Mouse (Mus musculus) T-helper 1 cell (primary cell): ENCODE data around the gene Dab1.

Experiments used
- in situ Hi-C: fragments of 300-600 bp; cut with MboI, MseI; formaldehyde crosslinking; loops from one replicate; pipeline ENCODE4 v1.15.1; 2025; ENCODE audit warnings: high pct_unique_total_duplicates

The Dab1 gene

DNA sequence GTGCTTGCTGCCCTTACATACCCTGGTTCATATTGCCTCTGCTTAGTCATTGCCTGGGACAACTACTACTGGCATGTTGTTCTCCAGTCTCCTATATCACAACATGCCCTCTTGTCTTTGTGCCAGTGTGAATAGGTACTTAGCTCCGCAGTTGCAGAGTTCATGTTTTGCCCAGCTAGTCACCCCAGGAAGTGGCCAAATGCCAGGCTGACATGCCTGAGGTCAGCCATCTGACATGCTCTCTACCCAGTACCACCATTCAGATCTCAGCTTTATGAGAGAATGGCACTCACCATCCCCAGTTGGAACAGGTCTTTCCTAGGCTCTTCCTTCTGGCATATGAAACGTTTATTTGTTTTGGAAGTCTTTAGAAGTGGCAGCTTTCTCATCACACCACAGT is 355.4 kb downstream of the Dab1 start:
- in situ Hi-C loops, result no loop called here

DNA sequence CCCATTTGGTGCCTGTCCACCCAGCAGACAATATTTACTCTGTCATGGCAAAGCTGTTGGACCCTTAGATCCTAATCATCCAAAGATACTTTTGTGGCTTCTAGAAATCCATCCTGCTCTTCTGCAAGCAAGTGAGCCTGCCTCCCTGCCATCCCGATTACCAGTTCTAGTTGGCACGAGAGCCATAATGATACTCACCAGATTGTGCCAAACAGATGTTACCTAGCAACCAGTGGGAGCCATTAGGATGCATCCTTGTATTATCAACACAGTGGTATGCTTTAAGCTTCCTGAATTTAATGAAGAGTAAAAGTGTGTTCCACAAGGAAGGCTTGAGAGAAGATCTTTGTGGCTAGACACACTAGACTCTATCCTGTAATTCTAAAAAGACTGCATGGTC is 355.8 kb downstream of the Dab1 start:
- in situ Hi-C loops, result no loop called here

DNA sequence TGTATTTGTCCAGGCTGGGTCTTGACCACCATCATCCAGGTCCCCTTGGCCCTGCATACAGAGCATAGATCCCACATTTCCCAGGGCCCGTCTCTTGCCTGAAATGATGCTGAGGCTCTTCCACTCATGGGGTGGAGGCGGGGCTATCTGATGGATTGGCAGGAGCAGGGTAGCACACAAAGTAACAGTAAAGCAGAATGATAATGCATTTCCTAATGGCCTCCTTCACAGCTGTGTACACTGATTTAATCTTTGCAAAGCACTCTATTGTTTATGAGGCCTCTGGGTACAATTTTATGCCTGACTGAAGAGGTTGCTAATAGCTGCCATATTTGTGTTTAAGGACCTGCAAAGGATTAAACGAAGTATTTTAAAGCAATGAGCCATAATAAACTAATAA is 374.7 kb downstream of the Dab1 start:
- in situ Hi-C loops, result no loop called here

DNA sequence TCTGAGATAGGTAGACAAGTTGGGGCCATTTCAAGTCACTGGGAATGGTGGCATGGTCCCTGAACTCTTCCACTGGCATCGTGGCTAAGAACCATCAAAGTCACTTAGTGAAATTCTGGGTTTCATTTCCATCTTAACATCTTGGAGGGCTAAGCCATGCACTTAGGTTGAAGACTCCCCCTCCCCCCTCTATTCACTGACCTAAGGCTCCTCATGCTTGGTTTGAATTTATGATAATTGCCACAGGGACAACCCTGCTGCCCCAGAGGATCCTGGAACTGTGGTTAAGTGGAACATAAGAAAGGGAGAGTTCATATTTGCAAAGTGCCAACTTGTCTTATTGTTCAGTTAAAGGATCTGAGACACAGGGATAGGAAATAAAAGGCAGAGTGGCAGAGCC is 375.2 kb downstream of the Dab1 start:
- in situ Hi-C loops, result no loop called here

DNA sequence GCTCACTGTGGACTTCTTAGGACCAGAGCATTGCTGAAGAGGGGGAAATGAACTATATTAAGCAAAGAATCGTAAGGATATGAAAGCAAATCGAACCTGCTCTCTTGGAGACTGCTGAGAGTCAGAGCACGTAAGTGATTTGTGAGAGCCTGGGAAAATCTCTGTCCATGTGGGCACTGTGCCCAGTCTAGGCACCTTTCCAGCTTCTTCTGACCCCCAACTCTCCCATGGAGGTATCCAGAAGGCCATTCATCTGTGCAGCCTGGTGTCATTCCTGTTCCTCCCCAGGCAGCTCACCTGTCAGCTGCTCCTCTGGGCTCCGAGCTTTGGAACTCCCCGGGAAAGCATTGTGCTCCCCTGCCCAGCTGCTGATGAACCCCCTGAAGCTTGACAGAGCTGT is 389.2 kb downstream of the Dab1 start:
- in situ Hi-C loops, result no loop called here

DNA sequence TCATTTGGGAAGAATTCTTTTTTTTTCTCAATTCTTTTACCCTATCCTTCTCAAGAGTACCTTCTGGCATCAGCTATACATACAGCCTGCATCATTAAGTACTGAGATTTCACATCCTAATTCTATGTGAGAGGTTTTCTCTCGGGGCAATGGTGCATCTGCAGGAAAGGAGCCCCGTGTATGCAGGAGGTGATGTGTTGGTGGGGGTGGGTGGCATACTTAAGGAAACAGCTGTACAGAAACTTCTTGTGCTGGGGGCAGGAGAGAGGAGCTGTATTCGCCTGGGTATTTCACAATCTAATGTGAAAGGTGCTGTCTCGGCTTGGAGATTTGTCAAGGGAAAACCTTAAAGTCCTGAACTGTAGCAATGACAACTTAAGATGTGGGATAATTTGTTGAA is 392.5 kb downstream of the Dab1 start:
- in situ Hi-C loops, result no loop called here

DNA sequence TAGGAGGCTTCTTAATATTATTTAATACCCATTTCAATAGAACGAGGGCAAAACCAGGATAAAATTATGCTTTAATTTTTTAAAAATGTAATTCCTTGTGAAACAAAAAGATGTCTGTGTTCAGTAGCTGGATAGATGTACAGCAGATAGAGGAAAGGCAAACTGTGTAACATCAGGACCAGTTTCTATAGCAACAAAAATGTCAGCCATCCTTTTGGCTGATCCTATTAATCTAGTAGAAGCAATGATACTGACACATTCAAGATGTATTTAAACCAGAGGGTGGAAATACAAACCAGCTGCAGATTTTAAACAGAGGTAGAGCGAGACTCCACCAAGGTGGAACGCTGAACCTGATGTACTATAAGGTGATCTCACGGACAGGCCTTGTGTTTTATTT is 393.0 kb downstream of the Dab1 start:
- in situ Hi-C loops, result no loop called here

DNA sequence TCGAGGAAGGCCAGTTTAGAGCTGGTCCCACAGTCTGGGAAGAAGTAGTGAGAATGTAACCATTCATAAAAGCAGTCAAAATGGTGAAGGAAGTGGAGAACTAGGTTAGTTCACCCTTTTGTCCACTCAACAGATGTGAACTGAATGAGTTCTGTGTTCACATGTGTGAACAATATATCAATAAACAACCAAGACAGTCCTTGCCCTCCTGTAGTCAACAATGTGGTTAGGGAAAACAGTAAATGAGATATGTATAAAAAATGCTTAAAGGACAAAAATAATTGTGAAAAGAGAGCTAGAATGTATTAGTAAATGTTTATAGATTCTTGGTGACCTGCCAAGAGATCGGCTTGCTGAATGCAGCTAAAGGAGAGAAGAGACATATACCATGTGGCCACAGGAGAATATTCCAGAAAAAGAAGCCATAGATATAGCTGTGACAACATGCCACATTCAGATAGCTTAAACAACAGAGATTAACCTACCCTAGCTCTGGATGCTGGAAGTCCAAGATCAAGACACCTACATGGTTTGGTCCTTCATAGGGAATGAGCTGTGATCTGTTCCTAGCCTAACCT is 406.0 kb downstream of the Dab1 start:
- in situ Hi-C loops, result no loop called here

DNA sequence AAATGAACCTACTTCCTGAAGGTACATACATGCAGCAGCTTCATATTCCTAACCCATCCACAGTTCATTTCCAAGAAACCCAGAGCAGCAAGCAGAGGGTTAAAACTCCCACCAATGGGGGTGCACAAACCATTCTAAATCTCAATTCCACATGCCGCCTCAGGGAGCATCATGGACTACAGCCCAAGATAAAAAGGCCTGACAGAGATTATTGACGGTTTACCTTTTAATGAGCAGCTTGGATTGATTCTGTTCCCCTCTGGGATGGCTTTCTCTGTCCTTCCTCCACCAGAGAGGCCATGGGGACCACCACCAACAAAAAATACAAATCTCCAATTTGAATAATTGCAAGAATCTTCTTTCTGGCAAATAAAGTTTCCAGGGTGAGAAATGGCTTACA is 407.7 kb downstream of the Dab1 start:
- in situ Hi-C loops, result no loop called here

DNA sequence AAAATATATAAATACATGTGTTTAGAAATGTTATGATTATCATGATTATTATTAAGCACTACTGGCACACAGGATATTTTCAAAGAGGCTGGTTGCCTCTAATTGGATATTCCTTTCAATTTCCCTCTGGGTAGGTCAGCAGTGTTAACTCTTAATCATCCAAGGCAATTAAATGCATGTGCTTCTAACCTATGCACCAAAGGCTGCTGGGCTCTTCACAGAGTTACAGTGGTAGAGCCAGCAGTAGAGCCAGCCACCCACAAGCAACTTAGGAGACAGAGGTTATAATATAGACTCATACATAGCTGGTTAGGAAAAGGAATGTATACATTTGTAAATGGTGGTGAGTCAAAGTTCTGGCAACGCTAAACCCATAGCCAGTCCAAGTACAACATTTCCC is 408.1 kb downstream of the Dab1 start:
- in situ Hi-C loops, result no loop called here

DNA sequence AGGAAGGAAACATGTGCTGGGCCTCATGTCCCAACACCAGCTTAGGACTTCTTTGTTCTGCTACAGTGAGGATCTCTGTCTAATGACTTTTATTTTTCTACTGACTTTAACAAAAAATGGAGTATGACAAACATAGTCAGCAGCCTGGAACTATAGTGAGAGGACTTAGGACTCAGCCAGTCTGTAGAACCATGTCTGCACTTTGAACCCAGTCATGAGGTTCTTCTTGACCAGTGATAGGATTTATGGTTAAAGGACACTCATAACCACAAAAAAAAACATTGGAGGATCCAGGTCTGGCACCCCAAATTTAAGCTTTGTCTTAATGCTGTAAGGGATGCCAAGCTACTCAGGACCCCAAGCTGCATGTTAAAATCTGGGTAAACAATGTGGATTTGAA is 416.9 kb downstream of the Dab1 start:
- in situ Hi-C loops, result no loop called here

DNA sequence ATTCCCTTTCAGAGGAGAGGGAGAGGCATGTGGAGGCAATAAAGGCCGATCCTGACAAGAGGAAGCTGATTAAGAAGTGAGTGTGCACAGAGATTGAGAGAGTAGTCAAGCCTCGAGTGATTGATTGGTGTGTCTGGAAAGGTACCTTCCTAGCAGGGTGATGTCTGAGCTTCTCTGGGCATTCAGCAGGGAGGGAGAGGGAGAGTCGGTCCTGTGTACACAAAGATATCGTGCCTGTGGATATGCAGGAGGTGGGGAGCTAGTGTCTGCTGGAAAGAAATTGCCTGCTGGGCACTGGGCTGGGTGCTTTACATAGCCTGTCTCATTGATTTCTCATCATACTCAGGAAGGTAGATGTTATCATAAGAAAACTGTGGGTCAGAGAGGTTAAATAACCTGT is 420.4 kb downstream of the Dab1 start:
- in situ Hi-C loops, result no loop called here

DNA sequence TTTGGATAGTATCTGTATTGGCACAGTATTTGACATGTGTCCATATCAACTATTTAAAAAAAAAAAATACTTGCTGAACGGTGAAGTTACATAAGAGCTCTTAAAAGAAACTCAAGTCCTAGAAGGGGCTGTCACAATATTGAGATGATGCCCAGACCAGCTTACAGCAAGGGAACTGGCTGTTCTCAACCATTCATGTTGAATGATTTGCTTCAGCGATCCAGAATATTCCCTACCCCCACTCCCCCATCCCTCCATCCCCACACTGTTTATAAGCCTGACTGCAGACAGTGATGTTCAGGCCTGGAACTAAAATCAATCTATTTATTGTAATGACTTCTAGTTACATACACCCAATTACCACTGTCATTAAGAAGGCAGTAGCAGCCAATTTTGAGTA is 424.3 kb downstream of the Dab1 start:
- in situ Hi-C loops, result no loop called here

DNA sequence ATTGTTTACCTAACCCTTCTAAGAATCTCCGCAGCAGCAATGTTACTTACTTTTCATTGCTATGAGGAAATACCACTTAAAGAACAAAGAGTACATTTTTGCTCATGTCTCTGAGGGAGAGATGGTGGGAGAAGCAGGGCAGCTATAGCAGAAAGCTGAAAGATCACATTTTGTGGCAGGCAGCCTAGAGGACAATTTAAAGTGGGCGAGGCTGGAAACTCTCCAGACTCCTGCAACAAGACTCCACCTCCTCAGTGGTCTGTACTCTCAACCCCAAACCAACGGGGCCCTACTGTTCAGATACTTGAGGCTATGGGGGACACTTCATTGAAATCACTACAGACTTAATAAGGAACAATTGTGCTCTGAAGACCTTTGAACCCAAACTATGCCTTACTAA is 425.5 kb downstream of the Dab1 start:
- in situ Hi-C loops, result no loop called here

DNA sequence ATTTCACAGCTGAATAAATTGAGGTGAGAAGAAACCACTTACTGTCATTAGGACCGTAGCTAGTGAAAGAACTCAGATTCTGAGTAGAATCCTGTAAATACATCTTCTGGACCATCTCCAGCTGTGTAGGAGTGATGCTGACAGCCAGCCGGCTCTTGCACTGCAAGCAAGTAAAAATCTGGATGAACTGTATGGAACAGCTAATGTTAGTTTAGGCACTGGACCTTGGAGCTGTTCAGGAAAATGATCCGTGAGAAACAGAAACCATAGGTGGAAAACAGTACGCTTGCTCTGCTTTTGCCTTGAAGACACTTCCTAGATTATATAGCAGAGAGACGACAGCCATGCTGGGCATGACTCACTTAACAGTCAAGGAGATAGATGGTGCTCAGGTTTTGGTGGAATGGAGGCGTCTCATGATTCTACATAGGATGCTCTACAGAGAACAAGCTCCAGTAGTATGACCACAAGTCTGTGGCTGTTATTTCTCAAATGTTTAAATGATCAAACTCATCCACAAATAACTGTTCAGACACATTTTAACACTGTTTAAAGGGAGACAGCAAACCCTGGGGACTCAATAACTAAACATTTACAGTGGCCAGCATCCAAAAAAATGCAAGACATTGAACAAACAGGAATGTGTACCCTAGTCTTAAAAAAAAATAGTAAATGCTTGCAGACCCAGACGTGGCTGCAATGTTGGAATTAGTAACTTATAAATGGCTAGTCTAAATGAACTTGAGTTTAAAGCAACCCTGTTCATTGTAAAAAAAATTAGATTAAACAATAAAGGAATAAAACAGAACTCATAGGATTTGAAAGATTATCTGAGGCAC is 429.0 kb downstream of the Dab1 start:
- in situ Hi-C loops, result no loop called here

DNA sequence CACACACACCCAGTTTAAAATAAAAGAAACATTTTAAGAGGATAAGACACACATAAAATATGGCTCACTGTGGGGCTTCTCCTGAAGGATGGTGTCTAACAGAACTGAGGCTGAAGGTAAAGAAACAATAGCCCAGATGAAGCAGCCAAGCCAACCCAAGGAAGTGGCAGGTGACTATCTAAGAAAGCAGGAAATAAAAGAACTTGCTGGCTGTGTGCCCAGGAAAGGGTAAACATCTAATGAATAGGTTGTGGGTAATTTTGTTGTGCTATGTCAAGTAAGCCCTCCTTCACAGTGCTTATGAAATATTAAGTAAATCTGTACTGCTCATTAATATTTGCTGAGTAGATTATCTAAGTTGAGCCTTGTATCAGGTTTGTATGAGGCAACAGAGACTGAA is 438.0 kb downstream of the Dab1 start:
- in situ Hi-C loops, result no loop called here

DNA sequence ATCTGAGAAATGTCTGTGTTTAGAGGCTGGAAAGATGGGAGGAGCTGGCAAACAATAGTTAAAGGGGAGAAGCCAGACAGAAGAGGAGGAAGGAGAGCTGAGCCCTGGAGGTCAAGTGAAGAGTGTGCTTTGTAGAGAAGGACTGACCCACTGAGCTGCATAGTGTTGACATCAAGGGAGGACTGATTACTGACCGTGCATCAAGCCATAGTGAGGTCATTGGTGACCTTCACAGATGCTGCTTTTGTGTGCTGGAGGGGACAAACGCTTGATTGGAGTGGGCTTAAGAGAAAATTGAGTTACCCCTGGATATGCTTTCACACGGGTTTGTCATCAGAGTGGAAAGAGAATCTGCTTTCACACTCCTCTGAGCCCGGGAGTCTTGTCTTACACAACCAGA is 440.4 kb downstream of the Dab1 start:
- in situ Hi-C loops, result no loop called here

DNA sequence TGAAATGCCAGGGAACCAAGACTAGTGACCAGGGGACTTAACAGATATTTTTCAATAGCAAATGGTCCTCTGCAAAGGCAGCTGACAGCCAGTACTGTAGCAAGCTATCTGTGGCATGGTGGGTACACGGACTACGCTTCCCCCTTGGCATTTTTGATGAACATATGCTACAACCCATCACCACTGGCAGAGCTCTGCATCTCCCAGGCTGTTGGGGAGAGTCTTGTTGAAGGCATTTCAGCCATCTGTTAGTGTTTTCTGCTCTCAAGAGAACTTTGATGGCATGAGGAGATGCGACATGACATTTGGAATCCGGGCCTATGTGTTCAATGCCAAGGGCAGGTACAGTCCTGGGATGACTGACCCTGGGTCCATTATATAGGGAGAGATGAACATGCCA is 443.2 kb downstream of the Dab1 start:
- in situ Hi-C loops, result no loop called here

DNA sequence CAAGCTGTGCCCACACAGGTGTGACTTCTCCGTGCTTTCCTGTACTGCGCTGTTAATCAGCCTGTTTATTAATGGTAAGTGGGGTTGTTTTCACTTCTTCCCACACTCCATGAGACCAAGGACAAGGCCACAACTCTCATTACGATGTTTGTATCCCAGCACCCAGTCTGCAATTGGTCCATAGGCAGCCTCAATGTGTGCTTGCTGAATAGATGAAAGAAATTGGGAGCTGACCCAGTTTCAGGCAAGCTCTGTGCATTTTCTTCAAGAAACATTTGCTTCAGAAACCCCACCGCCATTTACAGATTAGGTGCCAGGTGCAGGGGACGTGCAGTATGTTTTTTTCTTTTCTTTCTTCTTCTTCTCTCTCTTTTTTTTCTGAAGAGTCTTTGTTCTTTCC is 447.7 kb downstream of the Dab1 start:
- in situ Hi-C loops, result no loop called here

DNA sequence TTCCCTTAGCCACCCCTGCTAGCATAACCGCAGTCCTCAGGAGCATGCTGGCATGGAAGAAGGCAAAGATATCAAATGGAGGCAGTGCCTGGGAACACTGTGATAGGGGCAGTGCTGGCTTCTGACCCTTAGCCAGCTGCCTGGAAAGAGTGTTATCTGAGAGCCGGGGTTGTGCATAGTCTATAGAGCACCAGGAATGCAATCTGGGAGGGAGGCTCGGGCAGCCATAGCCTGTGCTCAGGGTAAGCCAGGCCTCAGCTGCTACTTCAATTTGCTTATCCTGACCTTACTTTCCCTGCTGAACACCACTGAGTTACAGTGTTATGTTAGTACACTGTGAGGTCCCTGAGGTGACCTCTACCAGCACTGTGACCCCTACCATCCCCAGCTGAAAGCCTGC is 448.6 kb downstream of the Dab1 start:
- in situ Hi-C loops, result no loop called here

DNA sequence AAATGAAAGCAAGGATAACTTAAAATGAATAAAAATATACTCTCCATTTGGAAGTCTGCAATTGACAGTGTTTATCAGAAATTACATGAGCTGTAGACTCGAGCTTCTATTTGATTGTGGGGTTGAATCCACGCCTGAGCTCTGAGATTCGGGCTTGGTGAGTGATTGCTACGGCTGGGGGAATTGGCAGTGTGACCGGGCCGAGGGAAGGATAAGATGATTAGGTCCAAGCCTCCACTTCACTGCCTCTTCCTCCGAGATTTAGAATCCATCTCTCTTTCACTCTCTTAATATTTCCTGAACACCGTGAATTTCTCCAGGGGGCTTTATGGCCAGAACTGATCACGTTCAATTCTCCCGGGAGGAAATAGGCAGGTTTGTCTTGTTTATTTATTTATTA is 452.1 kb downstream of the Dab1 start:
- in situ Hi-C loops, result no loop called here

DNA sequence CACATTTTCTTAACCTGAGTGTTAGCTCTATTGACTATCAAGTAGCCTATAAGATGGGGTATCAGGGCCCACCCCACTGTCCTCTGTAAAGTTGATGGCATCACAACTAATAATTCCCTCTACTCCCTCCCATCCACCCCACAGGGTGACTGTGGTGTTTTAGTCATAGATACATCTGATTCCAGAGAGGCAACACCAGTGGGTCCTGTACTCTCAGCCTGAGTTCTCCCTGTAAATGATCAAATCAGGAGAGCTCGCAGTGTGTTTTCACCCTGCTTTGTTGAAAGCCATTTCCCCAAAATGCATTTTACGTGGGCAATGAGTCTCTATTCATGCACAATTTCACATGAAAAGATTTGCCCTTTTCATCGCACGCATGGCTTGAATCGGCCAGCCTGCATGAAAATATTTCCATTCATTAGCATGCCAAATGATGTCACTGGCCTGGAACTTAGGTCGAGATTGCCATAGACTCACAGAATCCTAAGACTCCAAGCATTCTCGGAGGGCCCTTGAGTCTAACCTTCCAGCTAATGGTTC is 454.8 kb downstream of the Dab1 start:
- in situ Hi-C loops, result no loop called here

DNA sequence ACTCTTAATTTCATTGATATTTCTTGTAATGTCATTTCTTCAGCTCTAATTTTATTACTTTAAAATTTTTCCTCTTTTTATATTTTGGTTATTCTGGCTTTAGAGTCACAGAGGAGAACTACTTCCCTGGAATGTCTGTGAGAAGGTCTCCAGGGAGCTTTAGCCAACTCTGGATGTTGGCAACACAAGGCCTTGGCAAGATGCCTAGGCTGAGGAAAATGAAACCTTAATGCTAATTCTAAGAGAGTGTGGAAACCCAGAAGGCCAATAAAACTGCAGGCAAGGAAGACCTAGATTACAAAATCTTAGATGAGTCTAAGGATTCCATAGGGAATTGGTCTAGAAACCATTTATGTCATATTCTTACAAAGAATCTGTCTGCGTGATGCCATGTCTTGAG is 458.6 kb downstream of the Dab1 start:
- in situ Hi-C loops, result no loop called here

DNA sequence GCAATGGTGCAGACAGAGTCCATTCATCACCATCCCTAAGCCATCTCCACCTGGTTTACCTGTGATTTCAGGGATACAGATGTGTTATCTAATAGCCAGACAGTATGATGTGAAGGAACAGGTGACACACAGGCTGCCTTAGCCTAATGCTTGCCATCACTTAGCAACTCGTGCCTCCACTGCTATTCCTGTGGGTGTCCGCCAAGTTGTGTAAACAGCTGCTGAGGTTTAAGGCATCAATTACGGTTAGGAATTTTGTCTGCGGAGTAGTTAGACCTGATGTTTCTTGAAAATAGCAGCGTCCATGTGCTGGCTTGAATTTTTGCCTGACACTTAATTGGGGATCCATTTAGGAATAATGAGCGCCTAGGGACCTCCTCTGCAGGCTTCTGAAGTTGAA is 487.1 kb downstream of the Dab1 start:
- in situ Hi-C loops, result no loop called here
